Mouse (Mus musculus) CH12.LX (cell line): ENCODE results near the gene Tmem45a. TPM values are rescaled to one million over a fixed set of nuclear protein-coding genes. Genes with fewer than 3 reads are reported as not detected.

ENCODE experiments used
- DNase-seq: peaks from one replicate; pipeline ENCODE4 v3.0.0-alpha.2; 2013; ENCODE audit errors: extremely low read depth
- H3K27ac ChIP-seq: 2 replicates; pipeline ENCODE4 v1.5.1; 2012; ENCODE audit warnings: low read depth, mild to moderate bottlenecking, control low read depth, moderate library complexity; ENCODE audit not compliant: insufficient read depth
- H3K27me3 ChIP-seq: replicated peaks from 2 replicates; pipeline ENCODE3; 2012; ENCODE audit warnings: inconsistent platforms
- H3K36me3 ChIP-seq, 2 experiments: replicated peaks in 1 of 2; 2 replicates each; pipeline versions ENCODE3 to v1.6.1; 2012; ENCODE audit warnings: inconsistent platforms in 1 of 2, low read length in 1 of 2, mild to moderate bottlenecking in 1 of 2, mixed read lengths in 1 of 2, moderate library complexity in 1 of 2; ENCODE audit not compliant: control insufficient read depth in 1 of 2, insufficient read depth in 1 of 2
- H3K4me1 ChIP-seq, 2 experiments: 2 replicates each; pipeline ENCODE4 v1.6.1; 2012; ENCODE audit warnings: inconsistent platforms in 1 of 2, moderate library complexity in 1 of 2; ENCODE audit not compliant: insufficient read depth in 2 of 2, control insufficient read depth in 1 of 2
- H3K4me2 ChIP-seq: 2 replicates; pipeline ENCODE4 v1.6.1; 2012; ENCODE audit warnings: low read depth, mild to moderate bottlenecking, control low read depth; ENCODE audit not compliant: poor library complexity, insufficient read depth, severe bottlenecking
- H3K4me3 ChIP-seq, 3 experiments: fragments of 150-350 bp in 1 of 3; sonication (generic) in 1 of 3; replicated peaks in 1 of 3; 2 replicates each; pipeline versions ENCODE3 to v1.5.1; 2011 to 2012; ENCODE audit warnings: low read depth in 2 of 3, low read length in 2 of 3, mild to moderate bottlenecking in 2 of 3, moderate library complexity in 2 of 3, control low read depth in 1 of 3, improper control_type of control experiment in 1 of 3, inconsistent platforms in 1 of 3, mixed read lengths in 1 of 3; ENCODE audit not compliant: poor library complexity in 1 of 3
- H3K79me2 ChIP-seq: replicated peaks from 2 replicates; pipeline ENCODE4 v1.6.1; 2012; ENCODE audit warnings: mild to moderate bottlenecking, moderate library complexity; ENCODE audit not compliant: control insufficient read depth, poor library complexity, insufficient read depth, severe bottlenecking; ENCODE audit errors: extremely low read depth
- H3K9ac ChIP-seq: 2 replicates; pipeline ENCODE4 v1.6.1; 2012; ENCODE audit warnings: low read depth, mild to moderate bottlenecking, control low read depth, moderate library complexity; ENCODE audit not compliant: insufficient read depth
- H3K9me3 ChIP-seq: replicated peaks from 2 replicates; pipeline ENCODE3; 2012; ENCODE audit warnings: low read length, inconsistent platforms, mixed read lengths
- BHLHE40 ChIP-seq: IDR thresholded peaks from 2 replicates; pipeline ENCODE4 v1.6.1; 2011; ENCODE audit warnings: mild to moderate bottlenecking, low read depth, low read length, improper control_type of control experiment
- CHD1 ChIP-seq: IDR thresholded peaks from 2 replicates; pipeline ENCODE4 v1.6.1; 2012; ENCODE audit warnings: low read depth, low read length, improper control_type of control experiment, inconsistent platforms
- CHD2 ChIP-seq: IDR thresholded peaks from 2 replicates; pipeline ENCODE4 v1.6.1; 2011; ENCODE audit warnings: low read length, improper control_type of control experiment
- CTCF ChIP-seq, 2 experiments: IDR thresholded peaks in 1 of 2; conservative IDR thresholded peaks in 1 of 2; 2 replicates each; pipeline ENCODE4 v1.5.1; 2011 to 2012; ENCODE audit warnings: low read depth in 2 of 2, low read length in 2 of 2, improper control_type of control experiment in 1 of 2, inconsistent platforms in 1 of 2, mild to moderate bottlenecking in 1 of 2, moderate library complexity in 1 of 2
- ELF1 ChIP-seq: IDR thresholded peaks from 2 replicates; pipeline ENCODE4 v1.6.1; 2014; ENCODE audit warnings: low read depth, mild to moderate bottlenecking, inconsistent platforms, low read length, improper control_type of control experiment
- EP300 ChIP-seq: IDR thresholded peaks from 2 replicates; pipeline ENCODE4 v1.6.1; 2011; ENCODE audit warnings: low read length, improper control_type of control experiment
- ETS1 ChIP-seq: conservative IDR thresholded peaks from 2 replicates; pipeline ENCODE4 v1.6.1; 2012; ENCODE audit warnings: low read depth, mild to moderate bottlenecking, inconsistent platforms, low read length, improper control_type of control experiment, moderate library complexity
- GABPA ChIP-seq: IDR thresholded peaks from 2 replicates; pipeline ENCODE4 v1.6.1; 2012; ENCODE audit warnings: low read depth, low read length, improper control_type of control experiment, inconsistent platforms; ENCODE audit not compliant: insufficient replicate concordance
- HCFC1 ChIP-seq: IDR thresholded peaks from 2 replicates; pipeline ENCODE4 v1.6.1; 2012; ENCODE audit warnings: low read depth, mild to moderate bottlenecking, inconsistent platforms, low read length, improper control_type of control experiment
- IRF4 ChIP-seq: IDR thresholded peaks from 2 replicates; pipeline ENCODE4 v1.6.1; 2014; ENCODE audit warnings: low read depth, mild to moderate bottlenecking, inconsistent platforms, low read length, improper control_type of control experiment
- JUN ChIP-seq: IDR thresholded peaks from 2 replicates; pipeline ENCODE4 v1.6.1; 2011; ENCODE audit warnings: low read depth, mild to moderate bottlenecking, low read length, improper control_type of control experiment, moderate library complexity; ENCODE audit not compliant: insufficient read depth
- JUND ChIP-seq: conservative IDR thresholded peaks from 2 replicates; pipeline ENCODE4 v1.6.1; 2011; ENCODE audit warnings: low read depth, low read length, improper control_type of control experiment
- KAT2A ChIP-seq: IDR thresholded peaks from 2 replicates; pipeline ENCODE4 v1.6.1; 2012; ENCODE audit warnings: low read length, improper control_type of control experiment, inconsistent platforms; ENCODE audit not compliant: insufficient replicate concordance
- MAFK ChIP-seq: IDR thresholded peaks from 2 replicates; pipeline ENCODE4 v1.6.1; 2011; ENCODE audit warnings: low read length, improper control_type of control experiment; ENCODE audit not compliant: insufficient replicate concordance
- MAX ChIP-seq: IDR thresholded peaks from 2 replicates; pipeline ENCODE4 v1.6.1; 2011; ENCODE audit warnings: low read length, improper control_type of control experiment
- MAZ ChIP-seq: IDR thresholded peaks from 2 replicates; pipeline ENCODE4 v1.6.1; 2012; ENCODE audit warnings: low read depth, mild to moderate bottlenecking, inconsistent platforms, low read length, improper control_type of control experiment, moderate library complexity
- MEF2A ChIP-seq: IDR thresholded peaks from 2 replicates; pipeline ENCODE4 v1.6.1; 2014; ENCODE audit warnings: low read depth, mild to moderate bottlenecking, inconsistent platforms, low read length, improper control_type of control experiment, borderline replicate concordance
- MXI1 ChIP-seq: IDR thresholded peaks from 2 replicates; pipeline ENCODE4 v1.6.1; 2011; ENCODE audit warnings: mild to moderate bottlenecking, low read depth, low read length, improper control_type of control experiment
- MYC ChIP-seq: IDR thresholded peaks from 2 replicates; pipeline ENCODE4 v1.6.1; 2011; ENCODE audit warnings: low read depth, mild to moderate bottlenecking, improper control_type of control experiment, low read length
- NELFE ChIP-seq: IDR thresholded peaks from 2 replicates; pipeline ENCODE4 v1.6.1; 2011; ENCODE audit warnings: low read depth, low read length, improper control_type of control experiment
- NRF1 ChIP-seq: IDR thresholded peaks from 2 replicates; pipeline ENCODE4 v1.6.1; 2014; ENCODE audit warnings: low read depth, mild to moderate bottlenecking, inconsistent platforms, low read length, improper control_type of control experiment, moderate library complexity
- PAX5 ChIP-seq: IDR thresholded peaks from 2 replicates; pipeline ENCODE4 v1.6.1; 2012; ENCODE audit warnings: low read length, inconsistent platforms, mixed read lengths
- POLR2A ChIP-seq: IDR thresholded peaks from 2 replicates; pipeline ENCODE4 v1.6.1; 2011; ENCODE audit warnings: low read depth, mild to moderate bottlenecking, improper control_type of control experiment, low read length
- POLR2AphosphoS2 ChIP-seq: IDR thresholded peaks from 2 replicates; pipeline ENCODE4 v1.6.1; 2011; ENCODE audit warnings: low read depth, low read length, improper control_type of control experiment
- RAD21 ChIP-seq: IDR thresholded peaks from 2 replicates; pipeline ENCODE4 v1.6.1; 2011; ENCODE audit warnings: low read depth, mild to moderate bottlenecking, low read length, improper control_type of control experiment, moderate library complexity
- RCOR1 ChIP-seq: conservative IDR thresholded peaks from 2 replicates; pipeline ENCODE4 v1.6.1; 2012; ENCODE audit warnings: low read depth, mild to moderate bottlenecking, inconsistent platforms, low read length, improper control_type of control experiment
- SIN3A ChIP-seq: IDR thresholded peaks from 2 replicates; pipeline ENCODE4 v1.6.1; 2012; ENCODE audit warnings: low read length, improper control_type of control experiment, inconsistent platforms
- SMC3 ChIP-seq: IDR thresholded peaks from 2 replicates; pipeline ENCODE4 v1.6.1; 2011; ENCODE audit warnings: low read depth, low read length, improper control_type of control experiment
- TBP ChIP-seq: conservative IDR thresholded peaks from 2 replicates; pipeline ENCODE4 v1.6.1; 2011; ENCODE audit warnings: low read depth, low read length, improper control_type of control experiment
- TCF12 ChIP-seq: IDR thresholded peaks from 2 replicates; pipeline ENCODE4 v1.6.1; 2014; ENCODE audit warnings: low read depth, mild to moderate bottlenecking, inconsistent platforms, low read length, improper control_type of control experiment
- UBTF ChIP-seq: IDR thresholded peaks from 2 replicates; pipeline ENCODE4 v1.6.1; 2012; ENCODE audit warnings: low read depth, mild to moderate bottlenecking, inconsistent platforms, low read length, improper control_type of control experiment, moderate library complexity
- USF1 ChIP-seq: IDR thresholded peaks from 2 replicates; pipeline ENCODE4 v1.6.1; 2014; ENCODE audit warnings: low read depth, mild to moderate bottlenecking, inconsistent platforms, low read length, improper control_type of control experiment
- USF2 ChIP-seq: conservative IDR thresholded peaks from 2 replicates; pipeline ENCODE4 v1.6.1; 2011; ENCODE audit warnings: low read depth, low read length, improper control_type of control experiment
- ZC3H11A ChIP-seq: IDR thresholded peaks from 2 replicates; pipeline ENCODE4 v1.6.1; 2012; ENCODE audit warnings: low read depth, mild to moderate bottlenecking, inconsistent platforms, low read length, improper control_type of control experiment
- ZKSCAN1 ChIP-seq: IDR thresholded peaks from 2 replicates; pipeline ENCODE4 v1.6.1; 2012; ENCODE audit warnings: low read depth, inconsistent platforms, low read length, improper control_type of control experiment, borderline replicate concordance
- ZMIZ1 ChIP-seq: IDR thresholded peaks from 2 replicates; pipeline ENCODE4 v1.6.1; 2012; ENCODE audit warnings: low read depth, mild to moderate bottlenecking, inconsistent platforms, low read length, improper control_type of control experiment
- ZNF384 ChIP-seq: IDR thresholded peaks from 2 replicates; pipeline ENCODE4 v1.6.1; 2012; ENCODE audit warnings: low read depth, low read length, improper control_type of control experiment, inconsistent platforms
- dilution Hi-C: fragments of 300-500 bp; cut with MboI; formaldehyde crosslinking; loops from 2 replicates; pipeline ENCODE4 v1.14.3; 2020; ENCODE audit warnings: low sequenced_read_pairs; ENCODE audit not compliant: extremely low pct_unique_long_range_greater_than_20kb, extremely low pct_ligation_motif_present
- in situ Hi-C: fragments of 300-500 bp; cut with MboI; formaldehyde crosslinking; loops from 3 replicates; pipeline ENCODE4 v1.14.3; 2019; ENCODE audit warnings: low sequenced_read_pairs, low pct_ligation_motif_present, low pct_unique_long_range_greater_than_20kb, mixed read lengths
- polyA plus RNA-seq: library from polyadenylated mRNA; unstranded; fragments of >175 nt; gene quantifications from 2 replicates; pipeline ENCODE4 v1.2.1, GENCODE M21; 2012; ENCODE audit warnings: low read depth; ENCODE audit not compliant: insufficient read length
- total RNA-seq, 2 experiments: library from RNA; depleted of rRNA; stranded (reverse); fragments of 300-350 nt in 1 of 2; fragments of >200 nt in 1 of 2; gene quantifications; 2 replicates each; pipeline ENCODE4 v1.2.3; 2012 to 2014

The Tmem45a gene
- total RNA-seq (2012; rRNA removed) (13.7 and 30.7 TPM in 2 replicates), total RNA-seq (2014; rRNA removed) (76.8 and 105 TPM in 2 replicates), polyA plus RNA-seq (26.9 and 31.7 TPM in 2 replicates)

DNA sequence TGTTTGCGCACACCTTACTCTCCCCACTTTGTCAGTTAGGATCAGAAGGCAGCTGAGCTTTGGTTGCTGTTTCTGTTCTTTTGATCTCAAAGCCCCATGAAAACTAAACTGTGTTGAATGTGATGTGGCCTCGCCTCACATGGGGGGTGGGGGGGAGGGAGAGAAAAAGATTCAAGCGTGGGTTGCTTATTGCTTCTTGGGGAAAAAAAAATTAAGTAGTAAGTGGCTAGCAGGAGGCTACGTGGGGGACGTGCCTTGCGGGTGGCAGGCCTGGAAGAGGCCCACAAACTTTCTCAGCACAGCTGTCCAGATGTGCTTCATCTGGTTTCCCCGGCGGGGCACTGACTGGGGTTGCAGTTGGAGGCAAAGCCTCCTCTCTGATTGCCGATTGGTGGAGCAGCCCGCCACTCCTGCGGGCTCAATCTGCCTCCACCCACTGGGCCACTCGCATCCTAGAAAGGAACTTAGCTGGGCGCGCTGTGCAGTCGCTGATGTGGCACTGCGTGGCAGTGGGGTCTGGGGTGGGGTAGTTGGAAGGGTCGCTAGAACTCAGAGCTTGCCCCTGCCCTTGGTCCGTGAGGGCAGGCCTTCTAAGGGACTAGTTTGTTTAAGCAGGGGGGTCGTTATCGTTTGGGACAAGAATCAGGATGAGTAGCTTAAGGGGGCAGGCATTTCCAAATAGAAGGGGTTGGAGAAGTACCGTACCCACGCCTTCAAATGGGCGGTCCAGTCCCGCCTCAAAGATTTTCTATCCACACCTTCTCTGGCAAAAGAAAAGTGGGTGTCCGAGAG lies at the start of gene Tmem45a:
Gene Tmem45a (minus strand): TSS at position 343 of the 792 bp plus-strand sequence.
- H3K27me3 ChIP-seq = no peaks in the 10 kb centered on the region
- H3K4me3 ChIP-seq = peak within 1 kb of the TSS; percentile 56 to 62 (median 60)
- in situ Hi-C loops = no loop called here
- dilution Hi-C loops = no loop called here
- no peak within 1 kb of the TSS for H3K27ac ChIP-seq
- H3K4me2 ChIP-seq = peak within 1 kb of the TSS; percentile 70
- H3K4me1 ChIP-seq = peaks cover 2 to 20% of the 10 kb centered on the region in 2 experiments
- H3K9ac ChIP-seq = peak within 1 kb of the TSS; percentile 58
- no peaks in the 10 kb centered on the region for H3K9me3 ChIP-seq
- no peaks in the 10 kb centered on the region for H3K79me2 ChIP-seq
- no peaks in the 10 kb centered on the region for H3K36me3 ChIP-seq
- DNase-seq = peak; percentile 96
- peak; percentile 90 for TF ChIP-seq CHD2
- TF ChIP-seq JUN = no peak
- TF ChIP-seq MAFK = no peak
- peak; percentile 80 for TF ChIP-seq NELFE
- TF ChIP-seq ETS1 = peak; percentile 71
- no peak for TF ChIP-seq RAD21
- peak; percentile 66; the same call in 1 of the 2 replicates for TF ChIP-seq RCOR1
- TF ChIP-seq HCFC1 = peak; percentile 58
- TF ChIP-seq CTCF (conservative IDR thresholded peaks at IDR 0.05 in 1 of 2, IDR thresholded peaks at IDR 0.05 in 1 of 2; ENCODE audit: low read depth in 2 of 2, low read length in 2 of 2) = no peak; a peak in 1 of 4 replicates
- peak; percentile 46; the same call in 1 of the 2 replicates for TF ChIP-seq IRF4
- TF ChIP-seq NRF1 = no peak; the same call in 1 of the 2 replicates
- TF ChIP-seq ZNF384 = peak; percentile 44; the same call in 1 of the 2 replicates
- TF ChIP-seq POLR2AphosphoS2 = peak; percentile 52; the same call in 1 of the 2 replicates
- no peak for TF ChIP-seq JUND
- peak; percentile 88 for TF ChIP-seq TCF12
- TF ChIP-seq SIN3A = peak; percentile 96
- 0 out of 2 replicates have a peak, but pooled peaks have one; percentile 48 for TF ChIP-seq KAT2A
- 0 out of 2 replicates have a peak, but pooled peaks have one; percentile 23 for TF ChIP-seq CHD1
- peak; percentile 45; the same call in 1 of the 2 replicates for TF ChIP-seq EP300
- TF ChIP-seq SMC3 = 0 out of 2 replicates have a peak, but pooled peaks have one; percentile 7
- TF ChIP-seq POLR2A = peak; percentile 79
- peak; percentile 74 for TF ChIP-seq ELF1
- TF ChIP-seq MEF2A = peak; percentile 62
- TF ChIP-seq GABPA = no peak
- TF ChIP-seq MAZ = peak; percentile 89; the same call in 1 of the 2 replicates
- no peak for TF ChIP-seq USF2
- peak; percentile 42 for TF ChIP-seq BHLHE40
- no peak for TF ChIP-seq USF1
- no peak for TF ChIP-seq ZC3H11A
- no peak for TF ChIP-seq PAX5
- TF ChIP-seq MYC = peak; percentile 34; the same call in 1 of the 2 replicates
- TF ChIP-seq ZKSCAN1 = no peak
- TF ChIP-seq MXI1 = peak; percentile 77
- TF ChIP-seq UBTF = no peak
- TF ChIP-seq ZMIZ1 = peak; percentile 94
- TF ChIP-seq TBP = peak; percentile 61; the same call in 1 of the 2 replicates
- TF ChIP-seq MAX = peak; percentile 63
